Mouse (Mus musculus) limb, embryonic 12.5 days (tissue): ENCODE measurements around the gene Astn2. TPM values are rescaled to one million over a fixed set of nuclear protein-coding genes. Genes with fewer than 3 reads are reported as not detected.
A peak's percentile ranks its signal among the peaks of the same experiment; 100 is the strongest.

Experiments
- ATAC-seq: fragments of 200-750 bp; cut with Nextera tagmentation; 2 replicates; pipeline ENCODE4 v1.8.0; 2017; ENCODE audit warnings: low read depth, moderate TSS enrichment; ENCODE audit not compliant: insufficient number of reproducible peaks, insufficient read depth, low FRiP score, low TSS enrichment
- H3K27ac ChIP-seq: fragments of 300-500 bp; sonication (generic); 2 replicates; pipeline ENCODE4 v1.5.1; 2016; ENCODE audit warnings: mild to moderate bottlenecking, moderate library complexity
- H3K27me3 ChIP-seq: fragments of 300-500 bp; sonication (generic); 2 replicates; pipeline ENCODE4 v1.6.1; 2016; ENCODE audit warnings: mild to moderate bottlenecking, moderate library complexity
- H3K36me3 ChIP-seq: fragments of 300-500 bp; sonication (generic); 2 replicates; pipeline ENCODE4 v1.6.1; 2016; ENCODE audit warnings: mild to moderate bottlenecking, moderate library complexity
- H3K4me1 ChIP-seq: fragments of 300-500 bp; sonication (generic); replicated peaks from 2 replicates; pipeline ENCODE4 v1.6.1; 2016
- H3K4me2 ChIP-seq: fragments of 300-500 bp; sonication (generic); 2 replicates; pipeline ENCODE4 v1.6.1; 2016; ENCODE audit warnings: mild to moderate bottlenecking, moderate library complexity
- H3K4me3 ChIP-seq: fragments of 300-500 bp; sonication (generic); replicated peaks from 2 replicates; pipeline ENCODE4 v1.5.1; 2016; ENCODE audit warnings: mild to moderate bottlenecking
- H3K9ac ChIP-seq: fragments of 300-500 bp; sonication (generic); replicated peaks from 2 replicates; pipeline ENCODE4 v1.6.1; 2016; ENCODE audit warnings: mild to moderate bottlenecking, moderate library complexity
- H3K9me3 ChIP-seq: fragments of 300-500 bp; sonication (generic); 2 replicates; pipeline ENCODE4 v1.6.1; 2016; ENCODE audit warnings: mild to moderate bottlenecking, moderate library complexity
- WGBS: fragments of 180-500 bp; shearing (Covaris S2); methylation state at CpG from one replicate; pipeline ENCODE4 v1.1.7; 2016; 5-methylcytosine and 5-hydroxymethylcytosine counted together
- polyA plus RNA-seq: library from polyadenylated mRNA; unstranded; fragments of >200 nt; fragmentation: Nextera tagmentation; extraction: Ambion mirVana; gene quantifications from 2 replicates; pipeline ENCODE4 v1.2.1, GENCODE M21; 2016

The Astn2 gene
- polyA plus RNA-seq, 1 experiment from 2014 or later, result 1.6 TPM

GRCm38 (mm10) chr4:66043014-66043672 lies 361.3 kb downstream of the Astn2 start:
- H3K36me3 ChIP-seq, result no peaks in the 10 kb centered on the region
- H3K9ac ChIP-seq, result no peak overlapping the region
- WGBS, result 83% methylated on average over 3 of the region's 3 CpGs
- no peak for ATAC-seq
- no peak overlapping the region for H3K4me2 ChIP-seq
- H3K4me3 ChIP-seq, result no peak overlapping the region
- no peaks in the 10 kb centered on the region for H3K27me3 ChIP-seq
- no peak overlapping the region for H3K27ac ChIP-seq
- H3K9me3 ChIP-seq, result no peaks in the 10 kb centered on the region
- H3K4me1 ChIP-seq, result no peaks in the 10 kb centered on the region

DNA sequence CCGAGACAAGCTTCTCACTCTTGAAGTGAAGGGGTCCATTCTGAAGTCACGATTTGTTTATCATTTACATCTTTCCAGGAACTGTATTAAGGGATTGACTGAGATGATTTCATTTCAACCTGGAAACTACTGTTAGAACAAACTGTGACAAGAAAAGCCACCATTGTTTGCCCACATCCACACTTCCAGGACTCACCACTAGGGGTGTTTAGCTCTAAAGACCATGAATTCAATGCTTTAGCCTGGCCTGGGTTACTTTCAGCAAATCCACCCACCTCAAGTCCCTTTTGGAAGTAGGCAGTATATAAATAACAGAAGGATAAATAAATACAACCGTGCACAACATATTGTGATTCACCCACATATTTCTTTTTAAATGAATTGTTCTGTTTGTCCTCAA lies 370.6 kb downstream of the Astn2 start:
- H3K27me3 ChIP-seq, result no peaks in the 10 kb centered on the region
- peaks cover 4% of the 10 kb centered on the region; the same call in 1 of the 2 replicates for H3K4me1 ChIP-seq
- no peaks in the 10 kb centered on the region for H3K36me3 ChIP-seq
- no peaks in the 10 kb centered on the region for H3K9me3 ChIP-seq
- no peak overlapping the region for H3K9ac ChIP-seq
- no peak overlapping the region for H3K27ac ChIP-seq
- 70% methylated on average over 3 of the region's 3 CpGs for WGBS
- ATAC-seq, result no peak
- no peak overlapping the region for H3K4me3 ChIP-seq
- H3K4me2 ChIP-seq, result no peak overlapping the region

- Histone ChIP-seq H3K27ac (no peak overlapping the region), H3K4me2 (no peak overlapping the region), H3K4me3 (no peak overlapping the region), H3K27me3 (no peaks in the 10 kb centered on the region; the same call in 1 of the 2 replicates), H3K36me3 (no peaks in the 10 kb centered on the region), H3K4me1 (peaks cover 4% of the 10 kb centered on the region; the same call in 1 of the 2 replicates), H3K9me3 (no peaks in the 10 kb centered on the region), H3K9ac (no peak overlapping the region)
- no peak for ATAC-seq
- WGBS, result 22% methylated on average over 9 of the region's 9 CpGs
Observed at GRCm38 (mm10) chr4:66031320-66031870, 373.0 kb downstream of the Astn2 start.

DNA sequence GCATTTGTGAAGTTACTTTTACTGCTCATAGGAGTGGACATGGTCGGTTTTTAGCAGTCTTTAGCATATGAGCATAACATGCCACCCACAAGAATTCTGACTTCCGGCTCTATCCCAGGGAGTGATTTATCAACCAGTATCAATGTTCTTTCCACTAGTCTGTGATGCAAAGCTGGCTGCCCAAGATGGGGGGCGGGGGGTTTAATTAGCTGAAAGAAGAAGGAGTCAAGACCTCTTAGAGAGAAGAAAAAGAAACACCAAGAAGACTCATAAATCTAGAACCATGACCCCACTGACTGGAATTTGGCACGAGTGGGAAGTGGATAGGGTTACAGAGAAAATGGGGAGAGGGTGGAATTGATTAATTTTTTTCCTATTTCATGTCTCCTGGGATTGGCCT lies 374.5 kb downstream of the Astn2 start:
- no peak overlapping the region for H3K4me3 ChIP-seq
- no peak for ATAC-seq

GRCm38 (mm10) chr4:66027866-66028265 lies 376.5 kb downstream of the Astn2 start:
- no peaks in the 10 kb centered on the region for H3K9me3 ChIP-seq
- no peak overlapping the region for H3K4me2 ChIP-seq
- no peak for ATAC-seq
- H3K36me3 ChIP-seq, result no peaks in the 10 kb centered on the region
- 56% methylated on average over 1 of the region's 1 CpGs for WGBS
- H3K27me3 ChIP-seq, result no peaks in the 10 kb centered on the region; the same call in 1 of the 2 replicates
- H3K9ac ChIP-seq, result no peak overlapping the region
- peaks cover 10% of the 10 kb centered on the region for H3K4me1 ChIP-seq
- no peak overlapping the region for H3K4me3 ChIP-seq
- H3K27ac ChIP-seq, result no peak overlapping the region

More for the DNA sequence above, 374.5 kb downstream of the Astn2 start:
- Histone ChIP-seq H3K27me3 (no peaks in the 10 kb centered on the region; the same call in 1 of the 2 replicates), H3K27ac (no peak overlapping the region), H3K36me3 (no peaks in the 10 kb centered on the region), H3K4me1 (peaks cover 10% of the 10 kb centered on the region), H3K4me2 (no peak overlapping the region), H3K9ac (no peak overlapping the region), H3K9me3 (no peaks in the 10 kb centered on the region)
- WGBS, result 43% methylated on average over 4 of the region's 4 CpGs

- 4% methylated on average over 8 of the region's 8 CpGs for WGBS
Observed at GRCm38 (mm10) chr4:66025393-66026062, 378.9 kb downstream of the Astn2 start.

GRCm38 (mm10) chr4:66002936-66003335 lies 401.5 kb downstream of the Astn2 start:
- Histone ChIP-seq H3K4me3 (no peak overlapping the region), H3K36me3 (no peaks in the 10 kb centered on the region), H3K4me2 (no peak overlapping the region), H3K27me3 (no peaks in the 10 kb centered on the region), H3K4me1 (no peaks in the 10 kb centered on the region), H3K9ac (no peak overlapping the region), H3K9me3 (no peaks in the 10 kb centered on the region), H3K27ac (no peak overlapping the region)
- no peak for ATAC-seq

More at GRCm38 (mm10) chr4:66025393-66026062, 378.9 kb downstream of the Astn2 start:
- H3K9me3 ChIP-seq, result no peaks in the 10 kb centered on the region
- no peaks in the 10 kb centered on the region; the same call in 1 of the 2 replicates for H3K27me3 ChIP-seq
- peak overlapping the region; percentile 15; the same call in 1 of the 2 replicates for H3K4me2 ChIP-seq
- H3K4me3 ChIP-seq, result no peak overlapping the region
- peak; percentile 85 for ATAC-seq
- H3K9ac ChIP-seq, result no peak overlapping the region
- peak overlapping the region; percentile 62 for H3K27ac ChIP-seq
- peaks cover 6% of the 10 kb centered on the region for H3K4me1 ChIP-seq
- H3K36me3 ChIP-seq, result no peaks in the 10 kb centered on the region

GRCm38 (mm10) chr4:65983643-65984042 lies 420.8 kb downstream of the Astn2 start:
- Histone ChIP-seq H3K36me3 (no peaks in the 10 kb centered on the region), H3K27ac (no peak overlapping the region), H3K4me2 (no peak overlapping the region), H3K4me3 (no peak overlapping the region), H3K9me3 (no peaks in the 10 kb centered on the region), H3K27me3 (no peaks in the 10 kb centered on the region), H3K9ac (no peak overlapping the region), H3K4me1 (no peaks in the 10 kb centered on the region)
- no peak for ATAC-seq
- 91% methylated on average over 2 of the region's 2 CpGs for WGBS

- H3K27me3 ChIP-seq, result no peaks in the 10 kb centered on the region
- H3K27ac ChIP-seq, result no peak overlapping the region
- no peak for ATAC-seq
- H3K4me1 ChIP-seq, result no peaks in the 10 kb centered on the region
- no peak overlapping the region for H3K4me2 ChIP-seq
- no peaks in the 10 kb centered on the region for H3K36me3 ChIP-seq
- H3K4me3 ChIP-seq, result no peak overlapping the region
- H3K9ac ChIP-seq, result no peak overlapping the region
- H3K9me3 ChIP-seq, result no peaks in the 10 kb centered on the region
- WGBS, result 53% methylated on average over 4 of the region's 4 CpGs
Observed at GRCm38 (mm10) chr4:65982882-65983281, 421.5 kb downstream of the Astn2 start.

DNA sequence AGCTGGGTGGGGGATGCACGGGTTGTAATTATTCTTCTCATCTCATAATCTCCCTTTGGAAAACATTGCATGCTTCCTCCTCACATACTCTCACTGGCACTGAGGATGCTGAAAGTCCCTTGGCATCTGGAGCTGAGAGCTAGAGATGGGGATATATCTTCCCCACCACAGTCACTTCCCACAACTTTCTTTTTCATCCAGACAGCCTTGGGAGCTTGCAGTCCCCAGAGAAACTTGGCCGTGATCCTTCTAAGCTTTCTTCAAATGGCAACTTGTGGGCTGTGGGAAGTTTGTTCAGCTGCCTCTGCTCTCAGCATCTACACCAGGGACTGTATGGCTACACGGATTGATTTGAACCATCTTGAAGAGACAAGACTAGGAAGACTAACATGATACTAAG lies 428.2 kb downstream of the Astn2 start:
- 79% methylated on average over 3 of the region's 3 CpGs for WGBS
- H3K4me3 ChIP-seq, result no peak overlapping the region
- no peak overlapping the region for H3K27ac ChIP-seq
- no peak overlapping the region for H3K4me2 ChIP-seq
- no peaks in the 10 kb centered on the region for H3K27me3 ChIP-seq
- no peaks in the 10 kb centered on the region for H3K36me3 ChIP-seq
- H3K9ac ChIP-seq, result no peak overlapping the region
- H3K9me3 ChIP-seq, result no peaks in the 10 kb centered on the region
- ATAC-seq, result no peak
- H3K4me1 ChIP-seq, result no peaks in the 10 kb centered on the region

DNA sequence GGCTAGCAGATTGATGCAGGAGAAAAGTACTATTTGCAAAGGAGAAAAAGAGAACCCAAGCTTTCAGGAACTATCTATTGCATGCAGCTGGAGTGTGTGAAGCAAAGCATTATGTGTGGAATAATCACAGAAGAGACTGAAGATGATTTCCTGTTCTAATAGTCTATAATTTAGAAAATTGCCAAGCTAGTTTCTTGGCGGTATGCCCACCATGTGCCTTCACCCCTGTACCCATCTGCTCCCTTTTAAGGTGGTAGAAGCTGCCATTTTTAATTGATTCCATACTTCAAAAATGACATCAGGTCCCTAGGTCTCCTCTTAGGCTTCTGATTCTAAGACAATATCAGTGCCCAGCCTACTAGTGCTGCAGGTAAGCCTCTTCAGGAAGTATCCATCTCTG lies 432.0 kb downstream of the Astn2 start:
- Histone ChIP-seq H3K9ac (no peak overlapping the region), H3K9me3 (no peaks in the 10 kb centered on the region), H3K4me3 (no peak overlapping the region), H3K27me3 (no peaks in the 10 kb centered on the region), H3K27ac (no peak overlapping the region), H3K4me1 (no peaks in the 10 kb centered on the region), H3K4me2 (no peak overlapping the region), H3K36me3 (no peaks in the 10 kb centered on the region)
- no peak for ATAC-seq
- 77% methylated on average over 1 of the region's 1 CpGs for WGBS
